Mouse (Mus musculus): Measurements from ENCODE around the gene Heatr5a. TPM values are rescaled to one million over a fixed set of nuclear protein-coding genes. Genes with fewer than 3 reads are reported as not detected.

The Heatr5a gene
- 4.9 TPM for polyA plus RNA-seq (2014; fragmentation: Illumina TruSeq; extraction: RNeasy Lipid Tissue Mini Kit (QIAGEN cat#74804); ENCODE audit: insufficient read depth, low read depth, low replicate concordance)

DNA sequence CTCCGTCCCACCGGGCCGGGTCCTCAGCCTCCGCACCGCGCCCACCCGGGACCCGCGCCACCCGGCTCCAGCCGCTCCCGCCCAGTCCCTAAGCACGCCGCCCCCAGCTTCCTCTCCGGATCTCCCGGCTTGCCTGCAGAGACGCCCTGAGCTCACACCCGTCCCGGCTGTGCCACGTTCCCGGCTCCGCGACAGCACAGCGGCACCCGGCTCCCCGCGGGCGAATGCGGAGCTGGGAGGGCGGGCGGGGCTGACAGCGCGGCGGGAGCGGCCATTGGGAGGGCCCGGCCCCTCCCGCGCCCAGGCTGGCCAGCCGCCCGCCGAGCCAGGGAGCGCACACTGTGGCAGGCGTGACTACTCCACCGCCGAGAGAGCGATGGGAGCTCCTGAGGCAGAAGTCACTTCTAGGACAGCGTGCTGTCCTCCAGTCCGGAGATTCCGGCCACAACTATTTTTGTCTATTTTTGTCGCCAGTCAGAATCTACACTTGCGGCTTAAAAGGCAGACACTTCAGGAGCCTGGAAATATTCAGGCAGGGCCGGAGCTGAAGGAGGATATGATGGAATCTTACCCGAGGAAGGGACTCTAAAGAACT, at the start of gene Heatr5a:
Gene Heatr5a, minus strand, starts transcription at position 252 of the 595 bp plus-strand sequence.

DNA sequence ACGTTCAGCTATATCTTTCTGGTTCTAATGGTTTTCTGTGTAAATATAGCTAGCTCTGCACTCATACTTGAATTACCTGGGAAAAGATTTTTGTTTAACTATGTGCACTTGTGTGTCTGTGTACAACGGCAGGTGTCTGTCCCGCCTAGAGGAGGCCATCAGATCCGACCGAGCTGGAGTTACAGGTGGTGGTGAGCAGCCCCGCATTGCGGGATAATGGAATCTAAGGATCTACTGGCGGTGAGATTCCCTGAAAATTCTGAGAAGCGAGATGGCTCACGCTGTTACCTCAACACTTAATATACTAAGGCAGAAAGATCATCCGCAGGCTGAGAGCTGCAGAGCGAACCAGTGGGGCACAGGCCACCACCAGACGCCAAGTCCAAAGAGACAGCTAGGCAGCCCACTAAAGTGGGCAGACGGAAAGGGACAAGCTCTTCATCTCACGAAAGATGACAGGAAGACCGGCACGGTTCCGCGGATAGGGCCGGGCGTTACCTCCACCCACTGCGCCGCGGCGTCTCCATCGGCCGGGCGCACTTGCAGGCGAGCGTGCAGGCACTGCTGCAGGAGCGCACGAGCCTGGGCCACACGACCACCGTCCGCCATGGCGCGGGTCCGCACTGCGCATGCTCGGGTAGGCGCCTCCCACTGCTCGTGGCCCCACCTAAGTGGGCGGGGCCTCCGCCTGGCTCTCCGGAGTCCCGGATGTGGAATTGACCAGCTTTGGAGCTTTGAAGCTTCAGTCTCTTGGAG, 34.9 kb upstream of the Heatr5a start, which contains the start of gene Dtd2:
Gene Dtd2, minus strand, starts transcription at position 625 of the 756 bp plus-strand sequence.

DNA sequence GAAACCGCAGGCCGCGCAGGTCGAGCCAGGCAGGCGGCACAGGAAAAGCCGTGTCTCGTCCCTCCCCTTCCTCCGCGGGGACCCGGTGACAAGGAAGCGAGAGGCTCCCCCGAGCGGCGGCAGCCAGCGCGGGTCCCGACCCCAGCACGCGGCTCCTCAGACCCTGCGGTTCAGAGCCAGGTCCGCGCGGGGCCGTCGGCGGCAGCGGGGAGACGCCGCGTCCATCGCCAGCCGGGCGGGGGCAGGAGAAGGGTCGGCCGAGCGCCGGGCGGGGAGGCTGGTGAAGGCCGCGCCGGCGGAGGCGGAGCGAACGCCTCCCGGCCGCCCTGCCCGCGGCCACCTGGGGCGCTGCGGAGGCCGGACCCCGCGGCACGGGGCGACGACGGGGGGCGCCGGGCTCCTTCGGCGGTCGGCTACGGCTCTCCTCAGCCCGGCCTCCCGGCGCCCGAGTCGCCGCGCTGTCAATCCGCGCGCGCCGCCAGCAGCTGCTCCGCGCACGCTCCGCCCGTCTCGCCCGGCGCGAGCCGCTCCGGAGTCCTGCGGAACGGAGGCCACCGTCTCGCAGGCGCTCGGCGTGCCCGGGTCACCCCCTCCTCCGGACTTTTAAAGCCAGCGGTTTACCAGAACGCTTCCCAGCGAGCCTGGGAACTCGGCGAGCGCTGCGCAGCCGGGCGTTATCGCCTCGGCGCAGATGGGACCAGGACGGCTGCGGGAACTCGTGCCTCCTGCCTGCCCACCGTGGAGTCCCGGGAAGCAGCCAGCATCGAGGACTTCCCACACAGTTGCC, 141.6 kb downstream of the Heatr5a start, which contains the start of gene Hectd1:
Gene Hectd1, minus strand, starts transcription at position 247 of the 787 bp plus-strand sequence.

Other genes with a start within 250 kb of the Heatr5a start
- 11.9 TPM for gene Hectd1, start 141.8 kb downstream of the Heatr5a start, polyA plus RNA-seq (2014; fragmentation: Illumina TruSeq; extraction: RNeasy Lipid Tissue Mini Kit (QIAGEN cat#74804); ENCODE audit: insufficient read depth, low read depth, low replicate concordance)
- 6.3 TPM for gene Dtd2, start 35.2 kb upstream of the Heatr5a start, polyA plus RNA-seq (2014; fragmentation: Illumina TruSeq; extraction: RNeasy Lipid Tissue Mini Kit (QIAGEN cat#74804); ENCODE audit: insufficient read depth, low read depth, low replicate concordance)
- gene Gpr33, start 56.7 kb upstream of the Heatr5a start, polyA plus RNA-seq (2014; fragmentation: Illumina TruSeq; extraction: RNeasy Lipid Tissue Mini Kit (QIAGEN cat#74804); ENCODE audit: insufficient read depth, low read depth, low replicate concordance), result 0.22 TPM
- 3.7 TPM for gene Nubpl, start 126.4 kb upstream of the Heatr5a start, polyA plus RNA-seq (2014; fragmentation: Illumina TruSeq; extraction: RNeasy Lipid Tissue Mini Kit (QIAGEN cat#74804); ENCODE audit: insufficient read depth, low read depth, low replicate concordance)

Data from lung, adult 10 weeks (tissue).